Mouse (Mus musculus) embryo, embryonic 10.5 days (tissue): Measurements from ENCODE around the gene Ttll8.

Experiments
- DNase-seq: peaks from one replicate; pipeline ENCODE4 v3.0.0-alpha.2; 2015; ENCODE audit warnings: low spot score

Gene Ttll8

DNA sequence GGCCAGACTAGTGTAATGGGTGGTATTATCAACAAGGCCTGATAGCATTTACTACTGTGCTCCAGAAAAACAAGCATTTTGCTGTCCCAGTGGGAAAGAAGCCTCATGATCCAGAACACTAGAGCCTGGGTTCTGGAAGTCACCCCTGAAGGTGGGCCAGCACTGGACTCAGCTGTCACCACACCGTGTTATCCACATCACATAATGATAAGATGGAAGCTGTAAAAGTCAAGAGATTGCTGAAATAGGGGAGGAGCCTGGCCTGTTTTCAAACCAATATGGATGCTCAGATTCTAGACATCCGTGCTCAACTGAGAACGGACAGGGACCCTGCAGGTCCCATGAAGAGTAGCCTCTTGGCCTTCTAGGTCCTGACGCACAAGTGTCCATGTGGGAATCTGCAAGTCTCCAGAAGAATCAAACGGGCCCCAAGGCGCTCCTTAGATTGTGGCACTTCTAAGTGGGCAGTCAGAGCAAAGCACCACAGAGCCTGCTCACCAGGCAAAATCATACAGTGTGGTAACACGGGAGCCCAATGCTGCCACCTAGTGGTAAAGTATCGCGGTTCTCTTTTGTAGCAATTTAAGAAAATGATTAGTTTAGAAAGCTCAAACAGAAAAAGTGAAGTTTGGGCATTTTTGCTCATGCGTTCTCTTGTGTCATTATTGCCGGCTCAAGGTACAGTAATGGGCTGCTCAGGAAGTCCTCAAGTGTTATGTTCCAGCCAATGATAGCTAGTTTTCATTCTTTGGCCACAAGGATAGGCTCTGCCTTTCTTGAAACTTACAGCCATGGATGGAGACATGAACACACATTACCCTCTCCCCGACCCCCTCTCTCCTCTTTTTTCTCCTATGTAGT, 32.9 kb downstream of the Ttll8 start:
- DNase-seq, result peak; percentile 93

DNA sequence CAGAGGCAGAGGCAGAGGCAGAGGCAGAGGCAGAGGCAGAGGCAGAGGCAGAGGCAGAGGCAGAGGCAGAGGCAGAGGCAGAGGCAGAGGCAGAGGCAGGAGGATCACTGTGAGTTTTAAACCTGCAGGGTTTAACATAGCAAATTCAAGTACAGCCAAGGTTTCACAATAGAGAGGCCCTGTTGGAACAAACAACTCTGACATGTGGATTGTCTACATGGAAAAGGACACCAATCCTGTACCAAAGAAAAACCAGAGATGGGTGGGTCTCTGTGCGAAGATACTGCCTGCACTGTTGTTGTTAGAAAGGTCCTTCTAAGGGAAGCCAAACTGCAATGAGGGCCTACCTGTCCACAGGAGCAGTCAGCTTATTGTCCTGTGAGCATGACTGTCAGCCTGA, 34.2 kb downstream of the Ttll8 start:
- no peak for DNase-seq

DNA sequence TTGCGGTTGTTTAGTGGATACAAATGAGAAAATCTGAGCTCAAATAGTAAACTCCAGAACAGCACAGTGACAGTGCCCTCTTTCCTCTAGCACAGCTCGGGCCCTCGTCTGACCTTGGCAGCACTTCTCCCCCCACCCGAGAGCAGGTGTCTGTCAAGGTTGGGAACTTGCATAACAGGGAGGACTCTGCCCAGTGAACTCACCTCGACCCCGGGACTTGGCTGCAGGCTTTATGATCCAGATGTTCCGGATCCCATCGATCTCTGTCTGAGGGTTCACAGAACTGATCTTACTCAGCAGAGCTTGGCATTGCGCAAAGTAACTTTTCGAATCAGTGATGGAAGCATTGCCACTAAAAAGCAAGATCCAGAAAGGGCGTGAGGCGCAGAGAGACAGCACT, 34.9 kb downstream of the Ttll8 start:
- DNase-seq, result no peak

DNA sequence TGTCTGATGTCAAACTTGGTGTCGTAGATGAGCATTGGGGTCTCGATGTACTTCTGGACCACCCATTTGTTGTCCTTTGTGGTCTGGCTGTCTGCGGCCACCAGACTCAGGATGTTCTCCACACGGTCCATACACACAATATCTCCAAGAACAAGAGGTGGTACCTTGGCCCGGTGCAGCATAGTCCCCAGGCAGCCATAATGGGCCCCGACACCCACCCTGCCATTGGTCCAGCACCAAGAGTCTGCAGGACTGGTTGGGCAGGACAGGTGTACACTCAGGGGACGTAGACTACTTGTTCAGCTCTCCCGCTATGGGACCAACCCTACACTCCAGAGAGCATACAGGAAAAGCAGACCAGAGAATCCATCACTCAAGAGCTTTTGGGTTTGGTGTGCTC, 37.1 kb downstream of the Ttll8 start:
- no peak for DNase-seq

DNA sequence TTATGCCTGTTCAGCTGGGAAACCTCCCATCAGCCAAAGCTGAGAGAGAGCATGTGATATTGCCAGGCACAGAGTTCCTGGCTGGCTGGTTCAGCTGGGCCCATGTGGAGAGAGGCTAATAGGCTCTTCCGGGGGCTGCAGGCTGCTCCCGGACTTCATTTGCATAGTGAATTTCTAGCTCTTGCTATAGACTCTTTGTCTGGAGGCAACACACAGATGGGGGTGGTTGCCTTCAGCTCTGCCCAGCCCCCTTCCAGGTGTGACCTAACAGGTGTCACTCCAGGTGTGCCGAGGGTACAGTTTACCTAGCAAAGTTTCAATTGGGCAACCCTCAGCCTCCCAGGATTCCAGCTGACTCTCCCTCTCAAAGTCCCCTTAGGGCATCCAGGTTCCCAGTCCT, 37.9 kb downstream of the Ttll8 start:
- no peak for DNase-seq

DNA sequence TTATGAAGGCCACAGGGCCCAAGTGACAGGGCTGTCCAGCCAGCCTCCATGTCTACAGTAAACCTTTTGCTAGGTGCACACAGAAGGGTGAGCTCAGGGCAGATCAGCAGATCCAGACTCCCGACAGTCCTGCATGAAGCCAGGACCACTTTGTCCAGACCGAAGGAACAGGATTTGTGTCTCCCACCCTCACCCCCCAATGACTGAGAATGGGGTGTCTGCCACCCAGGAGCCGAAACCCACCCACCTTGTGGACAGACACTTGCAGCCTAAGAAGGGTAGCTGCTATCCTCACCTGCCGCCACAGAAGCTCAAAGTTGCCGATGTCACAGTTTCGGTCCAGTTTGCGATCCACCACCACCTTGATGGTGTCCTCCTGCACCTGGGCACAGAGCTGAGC, 39.2 kb downstream of the Ttll8 start:
- no peak for DNase-seq

DNA sequence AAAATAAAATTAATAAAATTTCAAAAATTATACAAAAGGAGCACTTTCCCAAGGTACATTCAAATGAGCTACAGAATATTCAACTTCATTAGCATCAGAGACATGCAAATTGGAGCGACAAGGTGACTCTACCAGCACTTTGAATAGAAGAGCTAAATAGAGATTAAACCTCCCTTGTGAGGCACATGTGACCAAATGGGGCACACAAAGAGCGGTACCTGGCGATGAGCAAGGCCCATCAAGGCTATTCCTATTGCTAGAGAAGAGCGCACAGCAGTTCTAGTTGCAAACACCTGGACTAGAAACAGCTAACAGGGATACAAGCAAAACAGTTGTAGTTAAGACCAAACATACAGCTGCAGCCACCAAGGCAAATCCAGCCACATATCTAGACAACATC, 47.9 kb downstream of the Ttll8 start:
- no peak for DNase-seq

DNA sequence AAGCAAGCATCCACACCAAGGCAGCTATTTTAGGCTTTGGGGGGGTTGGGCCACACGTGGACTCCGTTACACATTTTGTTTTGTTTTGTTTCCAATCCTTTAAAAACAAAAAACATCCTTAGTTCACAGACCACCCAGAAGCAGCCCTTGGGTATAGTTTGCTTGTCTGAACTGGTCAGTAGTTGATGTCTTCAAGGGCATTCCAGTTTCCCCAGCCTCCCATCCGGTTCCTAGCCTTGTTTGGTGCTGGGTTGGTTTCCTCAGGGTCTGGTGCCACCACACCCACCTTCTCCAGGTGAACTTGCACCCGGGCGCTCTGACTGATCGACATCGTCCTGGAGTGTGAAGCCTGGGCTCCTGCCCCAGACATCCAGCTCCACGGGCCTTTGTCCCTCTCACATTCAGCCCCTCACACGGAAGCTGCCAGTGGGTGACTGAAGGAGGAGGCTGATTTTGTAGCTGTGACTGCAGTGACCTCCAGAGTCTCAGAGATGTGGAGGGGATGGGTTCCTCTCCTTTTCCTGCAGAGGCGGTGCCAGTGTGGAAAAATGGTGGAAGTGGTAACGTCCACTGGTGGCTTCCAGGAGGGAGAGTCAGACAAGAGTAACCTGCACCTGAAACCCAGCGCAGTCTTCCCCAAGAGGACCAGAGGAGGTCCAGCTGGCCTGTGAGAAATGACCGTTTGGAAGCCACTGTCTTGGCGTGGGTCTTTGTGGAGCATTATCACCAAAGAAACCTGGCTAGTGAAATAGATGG, 50.0 kb downstream of the Ttll8 start:
- no peak for DNase-seq

DNA sequence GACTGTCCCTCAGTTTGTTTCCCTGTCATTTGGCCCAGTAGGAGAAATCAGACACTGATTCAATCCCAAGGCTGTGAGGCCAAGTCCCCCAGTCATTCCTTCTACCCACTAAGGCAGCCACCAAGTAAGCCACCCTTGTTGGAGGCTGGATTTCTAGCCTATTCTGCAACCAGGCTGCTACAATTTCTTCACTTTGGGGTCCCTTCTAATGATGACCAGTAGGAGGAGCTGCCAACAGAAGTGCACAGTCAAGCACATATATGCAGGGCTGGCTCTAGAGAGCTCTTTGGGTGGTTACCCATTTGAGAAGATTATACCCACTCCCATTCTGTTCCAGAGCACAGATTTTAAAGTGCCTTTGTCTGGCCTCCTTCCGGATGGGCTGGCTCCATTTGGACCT, 51.1 kb downstream of the Ttll8 start:
- DNase-seq, result no peak

DNA sequence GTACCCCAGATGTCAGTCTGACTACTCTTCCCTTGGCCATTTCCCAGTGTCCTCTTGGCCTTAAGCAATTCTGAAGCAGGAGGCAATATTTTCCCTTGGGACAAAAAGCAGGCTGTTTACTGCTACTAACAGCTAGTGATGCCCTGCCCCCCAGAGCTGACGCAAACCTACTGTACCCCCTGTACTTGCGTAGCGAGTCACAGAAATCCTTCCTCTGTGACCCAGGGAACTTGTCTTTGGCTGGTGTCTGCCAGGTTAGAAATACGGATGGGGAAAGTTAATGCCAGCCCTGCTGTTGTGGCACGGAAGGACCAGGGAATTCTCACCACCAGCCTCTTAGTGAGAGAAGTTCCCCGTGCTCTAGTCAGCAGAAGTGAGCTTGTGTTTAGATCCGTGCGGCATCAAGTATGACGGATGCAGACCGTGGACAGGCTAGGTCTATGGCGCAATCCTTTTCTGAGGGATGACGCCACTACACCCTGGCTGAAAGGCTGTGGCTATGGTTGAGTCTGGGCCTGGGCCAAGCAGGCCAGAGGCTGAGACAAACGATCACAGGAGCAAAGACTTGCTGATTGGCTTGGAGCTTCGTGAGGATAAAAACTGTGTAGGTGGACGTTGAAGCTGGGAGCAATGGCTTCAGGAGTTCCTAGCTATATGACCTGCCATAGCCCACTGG, 51.9 kb downstream of the Ttll8 start:
- DNase-seq, result no peak

DNA sequence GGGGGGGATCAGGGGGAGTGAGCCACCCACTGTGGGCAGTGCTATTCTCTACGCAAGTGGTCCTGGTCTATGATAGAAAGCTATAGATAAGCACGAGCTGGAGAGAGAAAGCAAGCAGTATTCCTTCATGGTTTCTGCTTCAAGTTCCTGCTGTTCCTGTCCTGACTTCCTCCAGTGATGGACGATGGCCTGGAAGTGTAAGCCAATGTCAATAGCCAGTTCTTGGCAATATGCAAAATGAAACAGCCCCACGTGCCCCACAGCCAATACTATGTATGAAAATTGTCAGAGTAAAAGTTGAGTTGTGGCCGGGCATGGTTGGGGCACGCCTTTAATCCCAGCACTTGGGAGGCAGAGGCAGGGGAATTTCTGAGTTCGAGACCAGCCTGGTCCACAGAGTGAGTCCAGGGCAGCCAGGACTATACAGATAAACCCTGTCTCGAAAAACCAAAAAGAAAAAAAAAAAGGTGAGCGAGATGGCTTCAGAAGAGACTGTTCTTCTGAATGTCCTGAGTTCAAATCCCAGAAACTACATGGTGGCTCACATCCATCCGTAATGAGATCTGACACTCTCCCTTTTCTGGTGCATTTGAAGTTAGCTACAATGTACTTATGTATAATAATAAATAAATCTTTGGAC, 57.8 kb downstream of the Ttll8 start:
- no peak for DNase-seq

DNA sequence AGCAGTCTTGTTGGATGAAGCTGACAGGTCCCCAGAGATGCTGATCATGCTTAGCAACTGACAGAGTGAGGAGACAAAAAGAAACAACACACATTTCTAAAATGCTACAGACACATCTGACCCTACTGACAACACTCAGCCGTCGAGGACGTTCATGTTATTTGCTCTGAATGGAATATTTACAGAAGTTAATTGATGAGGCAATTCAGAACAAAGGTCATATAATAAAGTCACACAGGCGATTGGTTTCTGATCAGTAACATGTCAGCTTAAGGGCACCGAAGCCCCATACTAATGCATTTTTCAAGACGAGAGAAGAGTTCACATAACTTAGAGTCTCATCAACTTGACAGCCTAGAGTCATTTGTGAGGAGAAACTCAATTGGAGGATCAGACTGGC, 58.3 kb downstream of the Ttll8 start:
- no peak for DNase-seq

DNA sequence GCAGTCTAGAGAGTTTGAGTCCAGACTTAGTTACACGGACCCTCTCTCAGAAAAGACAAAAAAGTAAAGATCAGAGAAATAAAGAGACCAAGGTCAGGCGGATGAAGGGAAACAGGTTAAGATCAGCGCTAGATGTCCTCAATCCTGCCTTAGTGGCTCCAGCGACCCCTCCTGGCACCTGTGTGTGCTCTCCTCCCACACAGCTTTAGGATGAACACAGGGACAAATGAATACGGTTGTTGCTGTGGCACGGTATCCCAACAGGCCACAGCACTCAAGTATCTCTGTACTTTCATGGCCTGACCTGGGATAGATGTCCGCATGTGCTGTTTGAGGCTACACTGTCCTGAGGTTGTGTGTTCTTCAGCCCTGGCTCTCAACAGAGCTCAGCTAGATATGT, 59.1 kb downstream of the Ttll8 start:
- DNase-seq, result no peak

DNA sequence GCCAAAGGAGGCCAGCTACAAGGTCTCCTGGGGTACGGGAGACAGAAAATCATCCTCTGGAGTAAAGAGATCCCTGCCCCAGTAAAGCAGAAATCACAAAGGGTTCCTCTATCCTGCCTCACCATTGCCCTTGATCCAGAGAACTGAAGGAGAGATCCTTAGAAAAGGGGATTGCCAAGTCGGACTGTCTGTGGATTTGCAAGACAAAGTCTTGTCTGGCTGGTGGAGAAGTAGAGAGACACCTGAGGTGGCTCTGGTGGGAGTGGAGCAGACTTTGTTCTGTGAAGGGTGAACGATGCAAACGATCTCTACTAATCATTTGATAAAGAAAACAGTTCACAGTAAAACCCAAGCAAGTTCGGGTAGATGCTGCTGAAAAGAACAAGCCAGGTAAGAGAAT, 61.3 kb downstream of the Ttll8 start:
- no peak for DNase-seq

DNA sequence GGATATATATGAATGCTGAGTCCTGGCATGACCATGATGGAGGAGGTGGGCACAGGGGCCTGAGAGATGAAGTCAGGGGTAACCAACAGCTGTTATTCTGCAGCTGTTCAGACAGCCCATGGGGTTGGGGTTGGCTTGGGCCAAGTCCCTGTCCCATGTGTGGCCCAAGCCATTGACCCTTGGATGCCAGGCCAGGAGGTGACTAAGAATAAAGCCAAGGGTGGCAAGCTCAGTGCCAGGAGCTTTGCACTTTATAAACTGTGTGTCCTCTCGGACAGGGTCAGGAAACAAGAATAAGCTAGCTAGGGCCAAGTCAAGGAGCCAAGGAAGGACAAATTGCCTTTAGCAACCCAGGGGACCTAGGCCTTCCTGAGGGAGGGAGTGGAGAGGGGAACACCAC, 62.0 kb downstream of the Ttll8 start:
- no peak for DNase-seq

DNA sequence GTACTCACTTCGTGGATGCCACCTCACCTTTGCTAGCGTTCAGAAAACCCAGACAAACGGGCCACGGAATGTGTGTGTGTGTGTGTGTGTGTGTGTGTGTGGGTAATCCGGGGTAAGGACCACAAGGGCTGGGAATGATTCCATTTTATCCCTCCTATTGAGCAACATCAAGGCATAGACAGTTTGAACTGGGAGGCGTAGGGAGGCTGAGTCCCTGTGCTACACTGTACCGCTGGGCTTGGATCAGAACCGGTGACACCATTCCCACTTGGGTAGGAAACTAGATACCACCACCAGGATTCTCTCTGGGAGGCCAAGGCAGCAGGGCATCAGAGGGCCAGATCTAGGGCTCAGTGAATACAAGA, 62.6 kb downstream of the Ttll8 start:
- no peak for DNase-seq

DNA sequence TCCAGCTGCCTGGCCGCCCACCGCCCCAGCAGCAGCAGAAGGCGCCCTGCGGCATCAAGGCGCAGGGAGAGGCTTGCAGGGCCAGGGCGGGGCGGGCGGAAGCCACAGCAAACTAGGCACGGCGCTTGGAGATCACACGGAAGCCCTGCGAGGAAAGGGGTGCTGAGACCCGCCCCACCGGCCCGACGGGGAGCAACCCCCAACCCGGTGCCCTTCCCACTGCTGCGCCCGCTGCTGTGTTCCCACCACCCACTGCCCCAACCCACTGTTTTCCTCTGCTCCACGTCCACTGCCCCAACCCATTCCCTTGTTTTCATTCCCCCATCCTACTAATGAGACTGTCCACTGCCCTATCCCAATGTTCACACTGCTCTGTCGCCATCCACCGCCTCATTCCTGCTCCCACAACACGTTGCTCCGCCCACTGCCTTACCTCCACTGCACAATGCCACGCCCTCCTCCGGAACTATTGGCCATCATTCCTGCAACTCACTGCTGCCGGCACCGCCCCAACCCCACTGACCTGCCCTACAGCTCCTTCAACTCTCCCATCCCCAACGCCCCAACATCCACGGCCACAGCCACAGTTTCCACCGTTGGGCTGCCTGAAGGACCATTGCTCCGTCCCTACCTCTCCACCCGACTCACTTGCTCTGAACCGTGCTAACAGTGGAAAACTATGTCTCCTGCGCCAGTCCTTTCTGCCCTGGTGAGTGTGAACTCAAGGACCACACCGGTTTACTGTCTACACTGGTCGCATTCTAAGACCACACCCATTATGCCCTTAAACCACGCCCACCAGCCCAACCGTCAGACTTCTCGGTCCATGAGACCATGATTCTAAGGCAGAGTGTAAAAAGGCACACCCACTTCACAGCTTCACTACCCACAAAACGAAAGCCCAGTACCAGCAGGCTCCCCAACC, 63.2 kb downstream of the Ttll8 start:
- DNase-seq, result peak; percentile 92

DNA sequence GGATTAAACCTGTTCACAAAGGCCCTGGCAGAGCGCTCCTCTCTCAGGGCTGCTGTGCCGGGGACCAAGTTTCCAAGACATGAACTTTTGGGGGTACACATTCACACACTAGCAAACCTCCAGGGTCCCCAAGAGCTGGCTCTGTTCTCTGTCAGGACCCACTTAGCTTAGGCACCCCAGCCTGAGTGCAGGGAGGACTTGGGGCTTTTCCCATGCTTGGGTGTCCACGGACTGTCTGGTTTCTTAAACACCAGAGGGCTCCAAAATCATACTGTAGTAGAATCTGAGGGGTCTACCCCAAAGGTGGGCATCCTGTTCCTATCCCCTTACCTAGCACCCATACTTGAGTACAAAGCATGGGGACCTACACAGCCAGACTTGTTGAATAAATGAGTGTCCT, 64.2 kb downstream of the Ttll8 start:
- no peak for DNase-seq

DNA sequence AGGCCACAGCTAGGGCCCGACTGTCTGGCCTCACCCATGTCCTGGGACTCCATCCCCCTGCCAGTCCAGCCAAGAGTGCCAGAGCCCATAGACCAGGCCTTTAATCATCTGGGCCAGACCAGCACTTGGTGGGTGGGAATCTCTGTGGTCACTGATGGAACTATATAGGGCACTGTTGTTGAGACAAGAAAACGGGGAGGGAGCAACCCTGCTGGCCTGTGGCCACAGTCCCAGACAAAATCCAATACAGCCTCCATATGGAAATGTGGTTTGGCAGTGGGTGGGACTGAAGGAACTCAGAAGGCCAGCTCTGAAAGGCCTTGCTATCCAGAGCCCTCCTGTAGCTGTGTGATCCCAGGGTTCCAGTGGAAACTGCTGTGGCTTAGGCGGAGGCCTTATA, 65.2 kb downstream of the Ttll8 start:
- DNase-seq, result no peak

DNA sequence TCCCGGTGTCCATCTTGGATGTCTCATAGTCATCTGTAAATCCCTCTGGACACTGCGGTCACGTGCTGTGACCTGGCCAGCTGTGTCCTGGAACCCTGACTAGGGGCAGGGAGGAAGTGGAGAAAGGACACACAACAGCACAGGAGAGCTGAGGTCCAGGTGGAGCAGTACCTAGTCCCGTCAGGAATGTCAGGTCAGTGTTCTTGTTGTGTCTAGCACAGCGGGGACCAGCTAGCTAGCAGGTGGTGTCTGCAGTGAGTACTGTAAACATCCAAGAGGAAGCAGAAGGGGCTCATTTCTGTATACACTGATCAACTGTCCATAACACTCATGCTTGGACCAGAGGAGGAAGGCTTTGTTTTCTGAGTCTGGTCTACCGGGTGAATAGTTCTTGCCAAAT, 68.8 kb downstream of the Ttll8 start:
- DNase-seq, result no peak

DNA sequence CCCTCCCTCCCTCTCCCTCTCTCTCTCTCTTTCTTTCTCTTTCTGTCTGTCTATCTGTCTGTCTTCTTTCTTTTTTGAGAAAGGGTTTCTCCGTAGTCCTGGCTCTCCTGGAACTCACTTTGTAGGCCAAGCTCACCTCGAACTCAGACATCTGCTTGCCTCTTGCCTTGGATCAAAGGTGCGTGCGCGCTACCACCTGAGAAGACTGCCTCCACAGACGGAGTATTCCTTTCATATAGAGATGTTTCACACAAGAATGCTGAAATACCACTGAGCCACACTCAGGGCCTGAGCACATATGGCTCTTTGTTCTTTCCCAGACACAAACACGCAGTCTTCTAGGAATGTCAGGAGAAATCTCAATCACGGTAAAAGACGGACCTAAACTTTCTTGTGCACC, 70.9 kb downstream of the Ttll8 start:
- DNase-seq, result no peak

DNA sequence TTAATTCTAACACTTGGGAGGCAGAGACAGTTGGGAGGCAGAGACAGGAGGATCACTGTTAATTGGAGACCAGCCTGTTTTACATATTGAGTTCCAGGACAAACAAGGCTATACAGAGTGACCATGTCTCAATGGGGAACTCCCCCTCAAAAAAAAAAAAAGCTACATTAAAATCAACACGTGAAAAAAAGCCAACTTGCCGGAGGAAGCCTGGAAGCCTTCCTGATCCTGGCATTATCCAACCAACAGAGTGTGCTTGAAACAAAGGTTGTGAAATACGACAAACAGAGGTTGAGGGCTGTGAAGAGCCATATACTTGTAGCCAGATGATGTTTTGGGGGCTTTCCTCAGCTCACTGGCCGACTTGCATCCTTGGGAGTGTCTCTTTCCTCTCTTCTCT, 71.4 kb downstream of the Ttll8 start:
- DNase-seq, result no peak
